Mouse (Mus musculus) myocyte (in vitro differentiated cells): Measurements from ENCODE around the gene Ptprc.

Experiments
- CEBPB ChIP-seq: IDR thresholded peaks from 2 replicates; pipeline ENCODE4 v1.6.1; 2011; ENCODE audit warnings: mild to moderate bottlenecking, moderate library complexity; ENCODE audit not compliant: poor library complexity, insufficient read depth, severe bottlenecking
- E2F4 ChIP-seq: IDR thresholded peaks from one replicate; pipeline ENCODE4 v1.6.1; 2011; ENCODE audit warnings: mild to moderate bottlenecking, control low read depth, moderate library complexity; ENCODE audit not compliant: insufficient read depth
- POLR2A ChIP-seq: IDR thresholded peaks from one replicate; pipeline ENCODE4 v1.6.1; 2011; ENCODE audit warnings: low read depth, mild to moderate bottlenecking, control low read depth, moderate library complexity; ENCODE audit not compliant: insufficient read length

DNA sequence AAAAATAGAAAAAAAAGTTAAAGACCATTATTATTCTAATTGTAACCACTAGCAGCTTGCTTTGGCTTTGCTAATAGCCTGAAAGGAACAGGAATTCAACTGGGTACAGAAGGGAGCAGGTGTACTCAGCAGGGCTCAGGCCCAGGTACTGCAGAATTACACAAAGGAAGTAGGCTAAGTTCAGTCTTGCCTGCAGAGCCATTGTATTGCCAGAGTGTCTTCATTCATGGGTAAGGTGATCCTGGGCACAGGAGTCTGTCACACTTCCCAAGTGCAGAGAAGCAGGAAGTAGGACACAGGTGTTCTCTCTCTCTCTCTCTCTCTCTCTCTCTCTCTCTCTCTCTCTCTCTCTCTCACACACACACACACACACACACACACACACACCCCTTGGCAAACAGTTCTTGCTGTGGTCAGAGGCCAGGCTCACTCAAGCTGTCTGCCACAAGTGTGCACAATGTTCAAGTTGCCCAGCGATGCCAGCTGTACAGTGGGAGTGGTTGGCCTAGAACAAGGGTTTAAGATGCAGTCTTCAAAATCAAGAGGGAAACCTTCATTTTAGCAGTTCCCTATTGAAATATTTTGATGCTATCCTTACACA lies 21.2 kb downstream of the Ptprc start:
- TF ChIP-seq POLR2A (no peak), CEBPB (no peak), E2F4 (no peak)
